ENCODE assay signal across 28 mouse cellular contexts in genomic region chr3:94377028-94377923, GRCm38 (mm10). TPM values are rescaled to one million over a fixed set of nuclear protein-coding genes. Genes with fewer than 3 reads are reported as not detected.
DNase-seq lines count a peak whose midpoint lies in the region; ATAC-seq and TF ChIP-seq lines count a peak whose summit lies in the region.
"Had no signal": no experiment of that assay in that cellular context is flagged by ENCODE, and none has a peak within 500 bp of the region (broad histone marks: within the 10 kb centered on the region; RNA-seq: fewer than 3 reads in every experiment).

No protein-coding gene starts in this region.

- no peak for TF ChIP-seq EP300 in heart, postnatal 0 days (IDR thresholded peaks at IDR 0.05; ENCODE audit: low read depth)

- TF ChIP-seq CTCF in heart, postnatal 0 days (IDR thresholded peaks at IDR 0.05; ENCODE audit: low read depth): no peak

- DNase-seq in heart, postnatal 0 days (ENCODE audit: low spot score): no peak
- DNase-seq in heart, adult 8-10 months (ENCODE audit: low spot score): no peak
- peak; percentile 51 for DNase-seq in MN1 (ENCODE audit: low spot score)
- peak; percentile 93 to 97 for DNase-seq in thymus, adult 18-20 months
- DNase-seq in thymus, postnatal 4 days: peak; percentile 96
- DNase-seq: adrenal gland, postnatal 25 days; B cell, adult 2 months; cerebellum, adult 18-20 months; cerebellum, postnatal 36 days; gastrocnemius, postnatal 10 days; heart, adult 2 months; heart, postnatal 14 days; kidney, postnatal 4 days; layer of hippocampus, adult 9-11 months; midbrain, embryonic 14.5 days had no signal

- H3K27me3 ChIP-seq in heart, postnatal 0 days (ENCODE audit: control insufficient read depth, insufficient read depth, low read length): no peaks in the 10 kb centered on the region
- 0 out of 2 replicates have a peak, but pooled peaks cover 2% of the 10 kb centered on the region for H3K27me3 ChIP-seq in kidney, embryonic 14.5 days (ENCODE audit: control insufficient read depth, insufficient read depth, low read length)
- 0 out of 2 replicates have a peak, but pooled peaks cover 4% of the 10 kb centered on the region for H3K27me3 ChIP-seq in hindbrain, embryonic 16.5 days (replicated peaks; ENCODE audit: control insufficient read depth, insufficient read depth, low read length)
- H3K27me3 ChIP-seq: kidney, embryonic 15.5 days had no signal

- H3K36me3 ChIP-seq in heart, postnatal 0 days (replicated peaks; ENCODE audit: control insufficient read depth, insufficient read depth, low read length): no peaks in the 10 kb centered on the region
- H3K36me3 ChIP-seq in kidney, embryonic 14.5 days (ENCODE audit: control insufficient read depth, insufficient read depth, low read length): no peaks in the 10 kb centered on the region
- H3K36me3 ChIP-seq in hindbrain, embryonic 16.5 days (ENCODE audit: control insufficient read depth, insufficient read depth, low read length): no peaks in the 10 kb centered on the region
- H3K36me3 ChIP-seq: forebrain, embryonic 12.5 days; kidney, embryonic 15.5 days had no signal

- no peak overlapping the region; the same call in 1 of the 2 replicates for H3K9ac ChIP-seq in heart, postnatal 0 days (replicated peaks; ENCODE audit: low read depth, low read length)
- no peak overlapping the region for H3K9ac ChIP-seq in kidney, embryonic 14.5 days (ENCODE audit: low read depth, low read length)
- no peak overlapping the region for H3K9ac ChIP-seq in hindbrain, embryonic 16.5 days (ENCODE audit: low read depth, low read length)
- H3K9ac ChIP-seq: forebrain, embryonic 12.5 days; hindbrain, embryonic 14.5 days; kidney, embryonic 15.5 days; liver, embryonic 14.5 days had no signal

- H3K9me3 ChIP-seq in heart, postnatal 0 days (replicated peaks; ENCODE audit: control insufficient read depth, low read length): no peaks in the 10 kb centered on the region
- no peaks in the 10 kb centered on the region for H3K9me3 ChIP-seq in kidney, embryonic 14.5 days (ENCODE audit: control insufficient read depth, low read length)
- no peaks in the 10 kb centered on the region for H3K9me3 ChIP-seq in hindbrain, embryonic 16.5 days (ENCODE audit: control insufficient read depth, low read length)
- H3K9me3 ChIP-seq: forebrain, embryonic 12.5 days; kidney, embryonic 15.5 days had no signal

- ATAC-seq in heart, postnatal 0 days (ENCODE audit: insufficient read depth, low read depth): no peak
- no peak for ATAC-seq in kidney, embryonic 14.5 days (ENCODE audit: low FRiP score, low TSS enrichment)
- no peak for ATAC-seq in hindbrain, embryonic 16.5 days
- ATAC-seq: intestine, embryonic 16.5 days had no signal

- WGBS in heart, postnatal 0 days: 13% methylated on average over 13 of the region's 13 CpGs
- 18% methylated on average over 13 of the region's 13 CpGs for WGBS in kidney, embryonic 14.5 days
- WGBS in hindbrain, embryonic 16.5 days: 17% methylated on average over 13 of the region's 13 CpGs

- no peak overlapping the region for H3K27ac ChIP-seq in heart, postnatal 0 days (ENCODE audit: low read depth)
- H3K27ac ChIP-seq in kidney, embryonic 14.5 days (ENCODE audit: low read depth, low read length): no peak overlapping the region
- H3K27ac ChIP-seq in hindbrain, embryonic 16.5 days (ENCODE audit: low read depth, low read length): no peak overlapping the region
- H3K27ac ChIP-seq: forebrain, embryonic 12.5 days; heart, adult 2 months; hindbrain, embryonic 14.5 days; kidney, embryonic 15.5 days; liver, embryonic 14.5 days had no signal

- H3K4me2 ChIP-seq in heart, postnatal 0 days (ENCODE audit: low read depth, low read length): peak overlapping the region; percentile 25; the same call in 1 of the 2 replicates
- no peak overlapping the region for H3K4me2 ChIP-seq in kidney, embryonic 14.5 days (replicated peaks; ENCODE audit: low read depth, low read length)
- no peak overlapping the region for H3K4me2 ChIP-seq in hindbrain, embryonic 16.5 days (ENCODE audit: low read length)
- H3K4me2 ChIP-seq: forebrain, embryonic 12.5 days; hindbrain, embryonic 14.5 days; kidney, embryonic 15.5 days had no signal

- H3K4me1 ChIP-seq in heart, postnatal 0 days (ENCODE audit: control insufficient read depth, insufficient read depth): peaks cover 12% of the 10 kb centered on the region; the same call in 1 of the 2 replicates
- peaks cover 7% of the 10 kb centered on the region for H3K4me1 ChIP-seq in kidney, embryonic 14.5 days (ENCODE audit: control insufficient read depth, insufficient read depth, low read length)
- H3K4me1 ChIP-seq in hindbrain, embryonic 16.5 days (ENCODE audit: control insufficient read depth, insufficient read depth, low read depth, low read length): peaks cover 15% of the 10 kb centered on the region

- peak overlapping the region; percentile 13; the same call in 1 of the 2 replicates for H3K4me3 ChIP-seq in heart, postnatal 0 days (ENCODE audit: low read depth, low read length)
- H3K4me3 ChIP-seq in kidney, embryonic 14.5 days (ENCODE audit: low read length): no peak overlapping the region
- H3K4me3 ChIP-seq in hindbrain, embryonic 16.5 days (ENCODE audit: low read length): no peak overlapping the region
- H3K4me3 ChIP-seq: forebrain, embryonic 12.5 days; heart, adult 2 months; kidney, embryonic 15.5 days had no signal

RNA-seq across cellular contexts. Expression of gene Rorc, which starts 4.7 kb away (rescaled TPM):
- 37.2 and 55.0 TPM in 2 replicates for total RNA-seq in heart, postnatal 0 days (2014; rRNA removed; ENCODE audit: low replicate concordance)
- polyA plus RNA-seq in heart, postnatal 0 days (2015; fragmentation: Nextera tagmentation; extraction: Ambion mirVana): 13.5 and 17.1 TPM in 2 replicates
- 10 to 100 TPM; 36.3 to 53.0 (median 47.2) TPM for total RNA-seq in heart, adult 8-10 months (2022)
- polyA plus RNA-seq in kidney, embryonic 14.5 days (2014; fragmentation: Nextera tagmentation; extraction: Ambion mirVana): 3.4 and 6.1 TPM in 2 replicates
- 0.36 and 0.54 TPM in 2 replicates for polyA plus RNA-seq in hindbrain, embryonic 16.5 days (2015; fragmentation: Nextera tagmentation; extraction: Ambion mirVana)
- total RNA-seq: ES-E14 had no signal

RNA-seq across cellular contexts. Expression of gene C2cd4d, which starts 15.0 kb away (rescaled TPM):
- total RNA-seq in heart, postnatal 0 days (2014; rRNA removed; ENCODE audit: low replicate concordance): not detected in 2 replicates
- 0.15 and 0.30 TPM in 2 replicates for polyA plus RNA-seq in heart, postnatal 0 days (2015; fragmentation: Nextera tagmentation; extraction: Ambion mirVana)
- under 1 TPM in 2 of 4 experiments, not detected in 2; 0.31 to 0.46 TPM for total RNA-seq in heart, adult 8-10 months (2022)
- polyA plus RNA-seq in kidney, embryonic 14.5 days (2014; fragmentation: Nextera tagmentation; extraction: Ambion mirVana): 1.0 and 1.5 TPM in 2 replicates
- 1.6 and 1.8 TPM in 2 replicates for polyA plus RNA-seq in hindbrain, embryonic 16.5 days (2015; fragmentation: Nextera tagmentation; extraction: Ambion mirVana)
- total RNA-seq: ES-E14; heart, adult 2 months; megakaryocyte progenitor cell, adult 5-6 weeks had no signal

RNA-seq across cellular contexts. Expression of gene Lingo4, which starts 21.0 kb away (rescaled TPM):
- not detected in 2 replicates for total RNA-seq in heart, postnatal 0 days (2014; rRNA removed; ENCODE audit: low replicate concordance)
- 0.19 and 0.25 TPM in 2 replicates for polyA plus RNA-seq in heart, postnatal 0 days (2015; fragmentation: Nextera tagmentation; extraction: Ambion mirVana)
- under 1 TPM in 3 of 4 experiments, not detected in 1; 0.14 to 0.37 (median 0.17) TPM for total RNA-seq in heart, adult 8-10 months (2022)
- polyA plus RNA-seq in kidney, embryonic 14.5 days (2014; fragmentation: Nextera tagmentation; extraction: Ambion mirVana): 0.17 and 0.24 TPM in 2 replicates
- polyA plus RNA-seq in hindbrain, embryonic 16.5 days (2015; fragmentation: Nextera tagmentation; extraction: Ambion mirVana): 1.7 and 2.3 TPM in 2 replicates
- total RNA-seq: ES-E14; megakaryocyte progenitor cell, adult 5-6 weeks had no signal

RNA-seq across cellular contexts. Expression of gene Them5, which starts 35.4 kb away (rescaled TPM):
- total RNA-seq in heart, postnatal 0 days (2014; rRNA removed; ENCODE audit: low replicate concordance): not detected in 2 replicates
- 0.10 TPM in 1 of 2 replicates, not detected in the other for polyA plus RNA-seq in heart, postnatal 0 days (2015; fragmentation: Nextera tagmentation; extraction: Ambion mirVana)
- not detected for total RNA-seq in heart, adult 8-10 months (2022)
- not detected in 2 replicates for polyA plus RNA-seq in kidney, embryonic 14.5 days (2014; fragmentation: Nextera tagmentation; extraction: Ambion mirVana)
- 0.29 TPM in 1 of 2 replicates, not detected in the other for polyA plus RNA-seq in hindbrain, embryonic 16.5 days (2015; fragmentation: Nextera tagmentation; extraction: Ambion mirVana)
- total RNA-seq: adrenal gland, postnatal 25 days; gastrocnemius, postnatal 10 days; heart, adult 2 months; heart, postnatal 14 days; left cerebral cortex, adult 8-10 months; megakaryocyte progenitor cell, adult 5-6 weeks had no signal
- polyA plus RNA-seq: heart, adult 2 months; hindbrain, embryonic 14.5 days; kidney, embryonic 15.5 days; liver, embryonic 14.5 days; midbrain, embryonic 14.5 days; neural tube, embryonic 14.5 days; spleen, adult 2 months; urinary bladder, adult 2 months had no signal

RNA-seq across cellular contexts. Expression of gene Tdrkh, which starts 35.8 kb away (rescaled TPM):
- total RNA-seq in heart, postnatal 0 days (2014; rRNA removed; ENCODE audit: low replicate concordance): 0.34 and 6.5 TPM in 2 replicates
- polyA plus RNA-seq in heart, postnatal 0 days (2015; fragmentation: Nextera tagmentation; extraction: Ambion mirVana): 7.5 and 7.7 TPM in 2 replicates
- 1 to 10 TPM; 4.5 to 7.0 (median 6.1) TPM for total RNA-seq in heart, adult 8-10 months (2022)
- polyA plus RNA-seq in kidney, embryonic 14.5 days (2014; fragmentation: Nextera tagmentation; extraction: Ambion mirVana): 13.1 and 13.3 TPM in 2 replicates
- polyA plus RNA-seq in hindbrain, embryonic 16.5 days (2015; fragmentation: Nextera tagmentation; extraction: Ambion mirVana): 51.1 and 54.8 TPM in 2 replicates

Comparison
In these comparisons a context has a peak if more than half of its experiments do, and no peak if none do; other contexts are left out.
1. DNase-seq: peak in MN1 (single experiment), thymus, adult 18-20 months (2 of 2) and thymus, postnatal 4 days (single experiment); none in heart, postnatal 0 days (single experiment) and heart, adult 8-10 months (single experiment).